Mouse (Mus musculus) olfactory bulb, adult 2 months (tissue): Measurements from ENCODE around the gene Susd3.

ENCODE experiments used
- CTCF ChIP-seq: fragments of 200-500 bp; IDR thresholded peaks from 2 replicates; pipeline ENCODE4 v1.5.1; 2012; ENCODE audit warnings: low read depth, mild to moderate bottlenecking, low read length, moderate library complexity; ENCODE audit not compliant: insufficient read depth
- POLR2A ChIP-seq: fragments of 200-500 bp; IDR thresholded peaks from 2 replicates; pipeline ENCODE4 v1.6.1; 2012; ENCODE audit warnings: mild to moderate bottlenecking, low read depth, low read length, moderate library complexity; ENCODE audit not compliant: insufficient read depth

DNA sequence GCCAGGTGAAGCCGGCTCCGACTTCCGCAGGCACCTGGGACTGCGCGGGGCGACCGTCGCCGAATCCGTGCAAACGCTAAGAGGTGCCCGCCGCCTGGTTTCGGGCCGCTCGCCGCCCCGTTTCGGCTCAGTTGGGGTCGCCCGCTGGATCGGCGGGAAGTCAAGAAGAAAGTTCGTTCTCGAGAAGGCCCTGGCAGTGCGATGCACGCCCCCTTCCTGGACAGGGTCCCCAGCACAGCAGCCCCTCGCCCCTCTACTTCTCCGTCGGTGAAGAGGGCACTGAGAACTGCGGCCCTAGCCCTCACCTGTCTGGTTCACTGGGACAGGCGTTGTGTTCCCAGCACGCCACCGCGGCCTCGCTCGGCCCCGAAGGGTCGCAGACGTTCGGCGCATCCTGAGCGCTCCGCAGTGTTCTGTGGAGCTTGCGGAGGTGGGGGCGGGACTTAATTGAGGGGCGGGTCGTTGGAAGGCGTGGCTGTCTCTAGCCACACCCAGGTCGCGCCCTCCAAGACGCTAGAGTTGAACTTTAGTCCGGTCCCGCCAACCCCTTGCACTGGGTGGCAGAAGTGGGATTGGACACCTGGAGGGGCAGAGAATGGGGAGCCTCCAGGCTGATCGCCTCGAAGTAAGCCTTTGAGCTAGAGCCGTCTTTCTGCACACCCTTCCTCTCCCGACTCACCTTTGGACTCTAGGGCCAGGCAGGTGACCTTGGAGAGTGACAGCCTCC, 603 bp downstream of the Susd3 start:
- TF ChIP-seq CTCF (no peak), POLR2A (no peak)
